Mouse (Mus musculus): Measurements from ENCODE around the gene Kmt5b. TPM values are rescaled to one million over a fixed set of nuclear protein-coding genes. Genes with fewer than 3 reads are reported as not detected.

Kmt5b gene
- polyA plus RNA-seq, 1 experiment, result 37.2 TPM

DNA sequence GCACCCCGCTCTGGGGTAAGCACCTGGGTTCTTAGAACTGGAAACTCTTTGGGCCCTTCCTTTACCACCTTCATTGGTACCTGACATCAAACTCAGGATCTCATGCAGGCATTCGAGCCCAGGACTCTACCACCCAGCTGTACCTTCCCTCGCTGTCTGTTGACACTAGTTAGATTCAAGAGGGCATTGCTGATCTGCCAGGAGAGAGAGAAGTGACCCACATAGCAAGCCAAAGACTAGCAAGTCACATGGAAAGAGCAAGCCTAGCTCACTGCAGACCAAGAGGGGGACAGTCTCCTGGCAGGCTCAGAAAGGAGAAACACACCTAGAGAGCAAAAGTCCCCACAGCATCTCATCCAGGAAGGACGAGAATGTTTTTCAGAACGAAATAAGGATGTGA is 73.5 kb downstream of the Kmt5b start:
- no peak for DNase-seq (ENCODE audit: extremely low spot score in 1 of 2, low spot score in 1 of 2)

- no peak for DNase-seq (ENCODE audit: extremely low spot score in 1 of 2, low spot score in 1 of 2)
Observed at GRCm38 (mm10) chr19:3842359-3843148, 75.3 kb downstream of the Kmt5b start.

DNA sequence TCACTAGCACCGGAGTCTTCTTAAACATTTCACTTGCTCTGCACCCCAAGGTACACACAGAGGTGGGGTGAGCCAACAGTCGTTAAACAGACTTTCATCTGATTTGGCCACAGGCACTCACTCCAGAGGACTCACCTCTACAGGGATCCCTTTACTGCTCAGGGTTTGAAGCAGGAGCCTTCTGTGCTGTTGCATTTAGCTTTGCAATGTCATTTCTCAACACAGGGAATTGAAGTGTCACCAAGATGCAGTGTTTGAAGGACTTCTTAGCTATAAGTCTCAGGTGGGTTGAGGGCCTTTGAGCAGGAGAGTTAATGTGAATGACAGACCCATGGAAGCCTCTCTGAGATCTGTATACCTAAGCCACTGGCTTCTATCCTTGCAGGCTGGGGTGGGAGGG is 76.4 kb downstream of the Kmt5b start:
- no peak for DNase-seq (ENCODE audit: extremely low spot score in 1 of 2, low spot score in 1 of 2)

GRCm38 (mm10) chr19:3844836-3845235 is 77.6 kb downstream of the Kmt5b start:
- no peak for DNase-seq (ENCODE audit: extremely low spot score in 1 of 2, low spot score in 1 of 2)

GRCm38 (mm10) chr19:3845339-3845738 is 78.1 kb downstream of the Kmt5b start:
- no peak for DNase-seq (ENCODE audit: extremely low spot score in 1 of 2, low spot score in 1 of 2)

DNA sequence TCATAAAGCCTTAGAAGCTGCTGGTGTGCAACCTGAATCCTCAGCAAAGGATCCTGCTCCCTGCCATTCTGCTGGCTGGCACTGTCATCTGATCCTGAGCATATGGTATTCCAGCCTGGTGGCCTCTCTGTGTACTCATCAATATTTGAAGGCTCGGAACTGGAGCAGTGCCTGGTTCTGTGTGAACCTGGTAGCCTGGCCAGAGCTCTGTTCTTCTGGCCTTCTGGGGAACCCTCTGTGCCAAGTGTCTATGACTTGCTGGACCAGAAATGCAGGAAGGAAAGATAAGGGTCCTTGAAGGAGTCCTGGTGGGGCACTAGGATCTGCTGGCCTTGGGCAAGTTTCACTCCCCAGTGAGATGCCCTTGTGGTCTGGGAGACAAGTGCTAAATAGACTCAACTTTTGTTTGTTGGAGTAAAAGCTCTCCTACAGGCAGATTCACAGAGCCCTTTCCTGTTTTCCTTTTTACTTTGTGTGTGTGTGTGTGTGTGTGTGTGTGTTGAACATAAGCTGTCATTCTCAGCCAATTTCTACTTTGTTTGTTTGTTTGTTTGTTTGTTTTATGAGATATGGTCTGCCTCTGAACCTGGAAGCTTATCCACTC is 78.7 kb downstream of the Kmt5b start:
- no peak for DNase-seq (ENCODE audit: extremely low spot score in 1 of 2, low spot score in 1 of 2)

DNA sequence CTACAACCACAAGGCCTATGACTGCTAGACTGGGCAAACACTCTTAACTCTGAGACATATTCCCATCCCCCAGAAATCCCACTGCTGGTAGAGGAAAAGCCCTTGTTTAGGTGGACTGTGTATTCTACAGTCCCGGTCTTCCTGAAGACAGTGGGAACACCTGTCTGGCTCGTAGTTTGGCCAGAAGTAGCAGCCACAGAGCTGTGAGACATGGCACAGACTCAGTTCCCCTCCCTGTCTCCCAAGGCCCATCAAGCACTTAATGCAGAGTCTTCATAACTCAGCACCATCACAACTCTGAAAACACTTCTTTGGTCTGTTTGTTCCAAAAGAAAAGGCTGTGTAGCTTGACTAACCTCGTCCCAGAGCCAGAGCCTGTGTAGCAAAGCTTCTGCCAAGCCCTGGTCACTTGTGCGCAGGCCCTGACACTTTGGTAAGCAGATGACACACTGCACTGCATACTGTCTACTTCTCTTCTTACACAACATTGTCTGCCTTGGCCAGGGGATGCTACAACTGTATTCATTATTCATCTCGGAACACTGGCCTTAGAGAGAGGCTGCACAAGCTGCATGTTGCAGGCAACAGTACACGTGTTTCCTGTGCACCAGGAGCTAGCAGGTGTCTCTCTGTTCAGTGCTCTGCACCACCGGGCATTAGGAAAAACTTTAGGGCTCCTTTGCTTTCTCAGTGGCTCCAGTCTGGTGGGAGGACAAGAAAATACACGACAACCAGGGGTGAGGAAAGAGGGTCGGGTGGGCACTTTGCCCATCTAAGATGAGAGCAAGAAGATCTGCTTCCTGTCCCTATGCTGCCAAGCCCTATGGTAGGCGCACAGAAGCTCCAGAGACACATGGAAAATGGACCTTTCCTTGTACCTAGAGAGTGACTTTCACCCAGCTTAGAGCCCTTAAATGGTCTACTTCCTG is 79.7 kb downstream of the Kmt5b start:
- no peak for DNase-seq (ENCODE audit: extremely low spot score in 1 of 2, low spot score in 1 of 2)

- no peak for DNase-seq (ENCODE audit: extremely low spot score in 1 of 2, low spot score in 1 of 2)
Observed at GRCm38 (mm10) chr19:3847711-3848110, 80.5 kb downstream of the Kmt5b start.

GRCm38 (mm10) chr19:3848207-3848808 is 81.1 kb downstream of the Kmt5b start:
- DNase-seq (ENCODE audit: extremely low spot score in 1 of 2, low spot score in 1 of 2), result no peak

DNA sequence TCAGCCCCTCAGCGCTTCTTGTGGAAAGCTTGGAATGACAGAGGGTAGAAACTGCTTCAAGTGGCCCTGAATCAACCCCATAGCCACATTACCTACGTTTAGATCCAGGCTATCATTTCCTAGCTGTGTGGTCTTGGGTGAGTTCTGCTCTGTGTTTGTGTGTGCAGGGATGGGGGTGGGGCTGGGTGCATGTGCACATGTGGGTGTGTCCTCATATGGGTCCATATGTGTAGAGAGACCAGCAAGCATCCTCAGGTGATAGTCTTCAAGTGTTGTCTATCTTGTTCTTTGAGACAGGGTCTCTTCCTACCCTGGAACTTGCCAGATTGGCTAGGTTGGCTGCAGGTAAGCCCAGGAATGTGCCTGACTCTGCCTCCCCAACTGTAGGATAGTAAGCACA is 82.0 kb downstream of the Kmt5b start:
- DNase-seq (ENCODE audit: extremely low spot score in 1 of 2, low spot score in 1 of 2), result no peak

GRCm38 (mm10) chr19:3850076-3850475 is 82.9 kb downstream of the Kmt5b start:
- no peak for DNase-seq (ENCODE audit: extremely low spot score in 1 of 2, low spot score in 1 of 2)

DNA sequence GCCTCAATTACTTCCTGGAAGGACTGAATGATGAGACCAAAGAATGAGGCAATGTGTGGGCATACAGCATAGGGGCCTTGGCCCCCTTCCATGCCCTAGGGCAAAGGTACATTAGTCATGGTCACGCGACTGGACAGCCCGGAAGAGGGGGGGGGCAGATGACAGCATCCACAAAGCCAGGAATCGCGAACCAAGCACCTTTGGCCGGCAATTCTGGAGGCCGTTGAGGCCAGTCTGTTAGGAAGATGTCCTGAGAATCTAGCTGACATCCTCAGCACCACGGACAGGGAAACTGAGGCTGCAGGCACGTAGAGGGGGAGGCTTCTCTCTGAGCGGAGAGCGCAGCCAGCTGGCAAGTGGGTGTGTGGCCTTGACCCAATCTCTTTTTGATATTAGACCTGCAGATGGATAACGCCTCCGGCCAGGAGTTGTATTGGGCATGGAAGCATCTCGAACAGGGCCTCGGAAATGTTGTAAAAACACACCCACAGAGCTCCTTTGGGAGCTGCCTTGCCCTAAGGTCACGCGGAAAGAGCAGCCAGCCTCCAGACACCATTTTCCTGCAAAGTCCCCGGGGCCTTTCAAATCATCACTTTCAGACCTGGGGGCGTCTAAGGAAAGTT is 83.7 kb downstream of the Kmt5b start:
- DNase-seq (ENCODE audit: extremely low spot score in 1 of 2, low spot score in 1 of 2), result no peak

- peak; percentile 94 to 99 for DNase-seq (ENCODE audit: extremely low spot score in 1 of 2, low spot score in 1 of 2)
Observed at GRCm38 (mm10) chr19:3851502-3851962, 84.3 kb downstream of the Kmt5b start, which contains the start of gene Chka. TSS of gene Chka (plus strand) at chr19:3851773.

- peak; percentile 23 to 51 for DNase-seq (ENCODE audit: extremely low spot score in 1 of 2, low spot score in 1 of 2)
Observed at GRCm38 (mm10) chr19:3851979-3852681, 84.9 kb downstream of the Kmt5b start.

DNA sequence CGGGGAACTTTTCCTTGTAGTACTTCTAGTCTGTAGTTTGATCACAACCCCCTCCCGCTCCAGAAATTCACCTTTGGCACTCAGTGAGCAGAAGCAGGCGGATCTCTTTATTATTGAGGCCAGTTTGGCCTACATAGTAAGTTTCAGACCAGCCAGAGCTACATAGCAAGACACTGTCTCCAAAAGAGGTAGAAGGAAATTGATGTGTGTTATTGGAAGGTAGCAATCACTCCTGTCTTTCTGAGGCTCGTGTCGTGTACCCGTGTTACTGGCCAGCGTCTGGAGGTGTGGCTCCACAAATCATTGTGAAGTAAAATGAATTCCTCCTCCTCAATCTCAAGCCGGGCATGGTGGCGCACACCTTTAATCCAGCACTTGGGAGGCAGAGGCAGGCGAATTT is 85.9 kb downstream of the Kmt5b start:
- no peak for DNase-seq (ENCODE audit: extremely low spot score in 1 of 2, low spot score in 1 of 2)

DNA sequence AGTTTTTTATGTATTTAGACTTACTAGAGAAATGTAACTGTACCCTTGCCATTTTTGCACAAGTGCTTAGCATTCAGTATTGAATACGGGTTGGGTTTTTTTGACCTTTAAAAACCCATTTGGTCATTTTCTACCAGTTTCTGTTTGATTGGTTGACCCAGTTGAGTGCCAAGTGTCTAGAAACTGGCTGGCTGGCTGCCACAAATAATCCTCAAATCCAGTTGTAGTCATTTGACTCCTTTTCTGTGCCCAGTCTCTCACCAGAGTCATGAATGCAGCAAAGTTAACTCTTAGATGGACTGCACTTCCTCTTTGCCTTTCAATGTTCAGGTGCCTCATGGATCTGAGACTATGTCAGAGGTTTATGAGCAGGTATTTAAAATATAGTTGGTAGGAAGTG is 86.7 kb downstream of the Kmt5b start:
- DNase-seq (ENCODE audit: extremely low spot score in 1 of 2, low spot score in 1 of 2), result peak in 1 of 2 experiments; percentile 31

DNA sequence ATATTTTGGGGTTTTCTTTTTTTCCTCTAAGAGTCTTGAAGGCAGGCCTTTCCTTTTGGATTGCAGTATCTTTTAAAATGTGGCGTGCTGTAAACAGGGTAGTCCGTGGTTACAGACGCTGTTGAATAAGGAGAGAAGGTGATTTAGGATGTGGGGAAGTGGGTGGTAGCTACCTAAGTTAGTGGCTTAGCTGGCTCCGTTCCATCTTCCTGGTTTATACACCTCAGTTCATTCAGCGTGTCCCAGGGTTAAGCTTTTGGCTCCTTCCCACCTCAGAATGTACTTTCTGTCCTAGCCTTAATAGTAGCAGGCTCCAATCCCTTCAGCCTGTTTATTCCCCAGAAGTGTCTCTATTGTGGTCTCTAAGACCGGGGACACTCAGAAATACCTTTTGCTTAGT is 87.9 kb downstream of the Kmt5b start:
- no peak for DNase-seq (ENCODE audit: extremely low spot score in 1 of 2, low spot score in 1 of 2)

DNA sequence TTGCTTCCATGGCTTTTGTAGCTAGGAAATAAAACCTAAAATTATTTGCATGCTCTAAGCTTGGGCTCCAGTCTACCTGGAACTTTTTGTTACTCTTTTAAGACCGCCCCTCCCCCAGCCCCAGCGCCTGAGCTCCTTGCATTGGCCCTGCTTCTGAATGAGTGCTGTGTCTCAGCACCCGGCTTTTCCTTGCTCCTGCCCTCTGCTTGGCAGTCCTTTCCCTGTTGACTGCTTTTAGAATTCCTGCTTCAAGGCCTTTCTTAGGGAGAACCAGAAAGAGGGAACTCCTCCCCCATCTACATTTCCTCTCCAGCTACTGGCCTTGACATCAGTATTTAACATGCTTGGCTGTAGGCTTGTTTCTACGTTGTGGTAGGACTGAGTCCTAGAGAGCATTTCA is 88.4 kb downstream of the Kmt5b start:
- peak in 1 of 2 experiments; percentile 42 for DNase-seq (ENCODE audit: extremely low spot score in 1 of 2, low spot score in 1 of 2)

GRCm38 (mm10) chr19:3857220-3857619 is 90.0 kb downstream of the Kmt5b start:
- DNase-seq (ENCODE audit: extremely low spot score in 1 of 2, low spot score in 1 of 2), result no peak

- DNase-seq (ENCODE audit: extremely low spot score in 1 of 2, low spot score in 1 of 2), result no peak
Observed at GRCm38 (mm10) chr19:3862713-3863112, 95.5 kb downstream of the Kmt5b start.

Data from frontal cortex, adult 2 months (tissue).